Mouse (Mus musculus): ENCODE data around the gene Adam20. TPM values are rescaled to one million over a fixed set of nuclear protein-coding genes. Genes with fewer than 3 reads are reported as not detected.
"Not testable (repeated sequence)": the region's sequence is repeated elsewhere in the genome, so short reads cannot be mapped to it uniquely, and the experiment has no call there.

Gene Adam20
- total RNA-seq (2021) = not detected
- long read RNA-seq, experiment 1 = 0 reads
- long read RNA-seq, experiment 2 = 0 reads

- H3K4me3 ChIP-seq; DNase-seq; H3K27ac ChIP-seq; intact Hi-C loops (cut with DNase I): not testable (repeated sequence)
These were observed at the start of gene Adam20 for GRCm38 (mm10) chr8:40792973-40793372. TSS of gene Adam20 (plus strand) at chr8:40793273.

- DNase-seq = not testable (repeated sequence)
These were observed 41.2 kb upstream of the Adam20 start, which contains the start of gene Adam25 for GRCm38 (mm10) chr8:40751908-40752307. TSS of gene Adam25 (plus strand) at chr8:40752208.

GRCm38 (mm10) chr8:40783320-40783719 lies 9.8 kb upstream of the Adam20 start:
- H3K27ac ChIP-seq = no peak overlapping the region
- TF ChIP-seq CTCF (IDR thresholded peaks at IDR 0.05) = no peak
- no peak for DNase-seq
- H3K4me3 ChIP-seq = no peak overlapping the region
- intact Hi-C loops (cut with DNase I) = no loop called here

More at GRCm38 (mm10) chr8:40751908-40752307, 41.2 kb upstream of the Adam20 start, which contains the start of gene Adam25:
- H3K27ac ChIP-seq; H3K4me3 ChIP-seq; intact Hi-C loops (cut with DNase I): not testable (repeated sequence)

GRCm38 (mm10) chr8:40803379-40804079 lies 10.5 kb downstream of the Adam20 start:
- no peak overlapping the region for H3K4me3 ChIP-seq
- TF ChIP-seq CTCF (IDR thresholded peaks at IDR 0.05) = no peak
- no peak for DNase-seq
- no peak overlapping the region for H3K27ac ChIP-seq
- intact Hi-C loops (cut with DNase I) = no loop called here

Other genes starting within 250 kb of the Adam20 start
- not detected for gene Adam24, start 118.2 kb upstream of the Adam20 start, total RNA-seq (2021)
- not detected for gene Adam25, start 41.1 kb upstream of the Adam20 start, total RNA-seq (2021)
- not detected for gene Adam39, start 29.7 kb downstream of the Adam20 start, total RNA-seq (2021)